Mouse (Mus musculus): Measurements from ENCODE around the gene Epb41.

DNA sequence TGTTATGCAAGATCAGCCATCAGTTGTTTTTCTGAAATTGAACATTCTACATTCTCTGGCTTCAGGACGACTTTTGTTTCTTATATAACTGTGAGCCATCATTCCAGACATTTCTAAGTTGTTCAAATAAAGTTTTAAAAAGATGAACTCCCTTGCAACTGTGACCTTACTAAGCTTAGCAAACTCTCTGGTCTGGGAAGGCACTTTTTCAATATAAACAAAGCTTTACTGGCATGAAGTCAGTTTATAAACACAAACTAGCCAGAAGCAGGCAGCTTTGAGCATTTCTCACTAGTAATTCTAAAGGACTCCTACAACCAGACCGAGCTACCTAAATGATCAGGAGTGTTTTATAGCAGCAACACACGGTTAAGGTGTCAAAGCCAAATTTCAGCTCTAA lies 118.0 kb downstream of the Epb41 start:
- TF ChIP-seq CTCF (IDR thresholded peaks at IDR 0.05; ENCODE audit: borderline replicate concordance, insufficient read depth, low read length) (no peak), POLR2A (IDR thresholded peaks at IDR 0.05; ENCODE audit: low read depth, low read length) (no peak)

Measured in embryonic fibroblast, embryonic 13.5 days (primary cell).